Mouse (Mus musculus): ENCODE measurements at regions not wholly inside any gene's neighbourhood (a gene's known extent, or its start where the extent isn't known, plus 50 kb on each side); places are given as distances from the start of the nearest gene placed in this dataset.

GRCm38 (mm10) chr12:39952854-39953253 is 85.0 kb downstream of the Arl4a start:
- in situ Hi-C loops (cut with MboI; ENCODE audit: low pct_unique_long_range_greater_than_20kb in 1 of 2, low sequenced_read_pairs in 2 of 2, unreplicated experiment in 1 of 2), result no loop called here

GRCm38 (mm10) chr12:39951911-39952310 is 85.9 kb downstream of the Arl4a start:
- in situ Hi-C loops (cut with MboI; ENCODE audit: low pct_unique_long_range_greater_than_20kb in 1 of 2, low sequenced_read_pairs in 2 of 2, unreplicated experiment in 1 of 2), result no loop called here

- in situ Hi-C loops (cut with MboI; ENCODE audit: low pct_unique_long_range_greater_than_20kb in 1 of 2, low sequenced_read_pairs in 2 of 2, unreplicated experiment in 1 of 2), result no loop called here
Observed at GRCm38 (mm10) chr12:39950270-39950801, 87.5 kb downstream of the Arl4a start.

- in situ Hi-C loops (cut with MboI; ENCODE audit: low pct_unique_long_range_greater_than_20kb in 1 of 2, low sequenced_read_pairs in 2 of 2, unreplicated experiment in 1 of 2), result no loop called here
Observed at GRCm38 (mm10) chr12:39942910-39943309, 94.9 kb downstream of the Arl4a start.

GRCm38 (mm10) chr12:39941162-39941561 is 96.7 kb downstream of the Arl4a start:
- in situ Hi-C loops (cut with MboI; ENCODE audit: low pct_unique_long_range_greater_than_20kb in 1 of 2, low sequenced_read_pairs in 2 of 2, unreplicated experiment in 1 of 2), result no loop called here

- in situ Hi-C loops (cut with MboI; ENCODE audit: low pct_unique_long_range_greater_than_20kb in 1 of 2, low sequenced_read_pairs in 2 of 2, unreplicated experiment in 1 of 2), result no loop called here
Observed at GRCm38 (mm10) chr12:39939017-39939416, 98.8 kb downstream of the Arl4a start.

- in situ Hi-C loops (cut with MboI; ENCODE audit: low pct_unique_long_range_greater_than_20kb in 1 of 2, low sequenced_read_pairs in 2 of 2, unreplicated experiment in 1 of 2), result no loop called here
Observed at GRCm38 (mm10) chr12:39938211-39938610, 99.6 kb downstream of the Arl4a start.

GRCm38 (mm10) chr12:39936331-39936730 is 101.5 kb downstream of the Arl4a start:
- in situ Hi-C loops (cut with MboI; ENCODE audit: low pct_unique_long_range_greater_than_20kb in 1 of 2, low sequenced_read_pairs in 2 of 2, unreplicated experiment in 1 of 2), result no loop called here

GRCm38 (mm10) chr12:39935775-39936174 is 102.0 kb downstream of the Arl4a start:
- in situ Hi-C loops (cut with MboI; ENCODE audit: low pct_unique_long_range_greater_than_20kb in 1 of 2, low sequenced_read_pairs in 2 of 2, unreplicated experiment in 1 of 2), result no loop called here

- in situ Hi-C loops (cut with MboI; ENCODE audit: low pct_unique_long_range_greater_than_20kb in 1 of 2, low sequenced_read_pairs in 2 of 2, unreplicated experiment in 1 of 2), result no loop called here
Observed at GRCm38 (mm10) chr12:39934877-39935276, 102.9 kb downstream of the Arl4a start.

- in situ Hi-C loops (cut with MboI; ENCODE audit: low pct_unique_long_range_greater_than_20kb in 1 of 2, low sequenced_read_pairs in 2 of 2, unreplicated experiment in 1 of 2), result no loop called here
Observed at GRCm38 (mm10) chr12:39931251-39931650, 106.6 kb downstream of the Arl4a start.

GRCm38 (mm10) chr12:39927902-39928301 is 109.9 kb downstream of the Arl4a start:
- in situ Hi-C loops (cut with MboI; ENCODE audit: low pct_unique_long_range_greater_than_20kb in 1 of 2, low sequenced_read_pairs in 2 of 2, unreplicated experiment in 1 of 2), result no loop called here

GRCm38 (mm10) chr12:39927014-39927413 is 110.8 kb downstream of the Arl4a start:
- in situ Hi-C loops (cut with MboI; ENCODE audit: low pct_unique_long_range_greater_than_20kb in 1 of 2, low sequenced_read_pairs in 2 of 2, unreplicated experiment in 1 of 2), result no loop called here

GRCm38 (mm10) chr12:39921481-39921880 is 116.3 kb downstream of the Arl4a start:
- in situ Hi-C loops (cut with MboI; ENCODE audit: low pct_unique_long_range_greater_than_20kb in 1 of 2, low sequenced_read_pairs in 2 of 2, unreplicated experiment in 1 of 2), result no loop called here

- in situ Hi-C loops (cut with MboI; ENCODE audit: low pct_unique_long_range_greater_than_20kb in 1 of 2, low sequenced_read_pairs in 2 of 2, unreplicated experiment in 1 of 2), result no loop called here
Observed at GRCm38 (mm10) chr12:39920466-39920913, 117.3 kb downstream of the Arl4a start.

- in situ Hi-C loops (cut with MboI; ENCODE audit: low pct_unique_long_range_greater_than_20kb in 1 of 2, low sequenced_read_pairs in 2 of 2, unreplicated experiment in 1 of 2), result no loop called here
Observed at GRCm38 (mm10) chr12:39919909-39920308, 117.9 kb downstream of the Arl4a start.

GRCm38 (mm10) chr12:39888493-39888892 is 149.3 kb downstream of the Arl4a start:
- in situ Hi-C loops (cut with MboI; ENCODE audit: low pct_unique_long_range_greater_than_20kb in 1 of 2, low sequenced_read_pairs in 2 of 2, unreplicated experiment in 1 of 2), result loop anchor here in 1 of 2 experiments (10.0 kb wide), 1 partner anchor 146 kb away; the partner anchor contains the start of gene Arl4a

- in situ Hi-C loops (cut with MboI; ENCODE audit: low pct_unique_long_range_greater_than_20kb in 1 of 2, low sequenced_read_pairs in 2 of 2, unreplicated experiment in 1 of 2), result loop anchor here in 1 of 2 experiments (10.0 kb wide), 1 partner anchor 149 kb away; the partner anchor contains the start of gene Arl4a
Observed at GRCm38 (mm10) chr12:39885366-39885765, 152.5 kb downstream of the Arl4a start.

- in situ Hi-C loops (cut with MboI; ENCODE audit: low pct_unique_long_range_greater_than_20kb in 1 of 2, low sequenced_read_pairs in 2 of 2, unreplicated experiment in 1 of 2), result loop anchor here in 1 of 2 experiments (10.0 kb wide), 1 partner anchor 154 kb away; the partner anchor contains the start of gene Arl4a
Observed at GRCm38 (mm10) chr12:39880309-39880708, 157.5 kb downstream of the Arl4a start.

GRCm38 (mm10) chr12:39873917-39874316 is 163.9 kb downstream of the Arl4a start:
- in situ Hi-C loops (cut with MboI; ENCODE audit: low pct_unique_long_range_greater_than_20kb in 1 of 2, low sequenced_read_pairs in 2 of 2, unreplicated experiment in 1 of 2), result no loop called here
